ENCODE assay signal across 23 mouse cellular contexts in the genomic region with DNA sequence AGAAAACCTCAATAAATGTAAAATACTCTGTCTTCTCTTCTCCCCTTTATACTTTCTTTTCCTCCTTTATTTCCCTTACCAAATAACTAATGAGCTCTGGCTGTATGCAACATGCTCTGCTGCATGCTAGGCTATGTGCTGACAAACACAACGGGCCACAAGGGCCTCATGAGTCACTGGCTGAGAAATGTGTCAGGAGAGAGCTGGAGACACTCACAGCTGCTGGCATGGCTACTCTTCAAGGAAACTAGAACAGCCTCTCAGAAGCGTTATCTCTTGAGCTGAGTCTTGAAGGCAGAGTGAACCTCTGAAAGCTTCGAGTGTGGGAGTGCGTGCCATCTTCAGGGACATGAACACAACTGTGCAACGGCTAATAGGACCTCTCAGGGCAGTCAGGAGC.
A peak's percentile ranks its signal among the peaks of the same experiment; 100 is the strongest.
DNase-seq lines count a peak whose midpoint lies in the region; ATAC-seq and TF ChIP-seq lines count a peak whose summit lies in the region.
"Had no signal": no experiment of that assay in that cellular context is flagged by ENCODE, and none has a peak within 500 bp of the region (broad histone marks: within the 10 kb centered on the region; RNA-seq: fewer than 3 reads in every experiment).

No protein-coding gene starts in this region.

- peak; percentile 2 for DNase-seq in lung, postnatal 36 days
- DNase-seq in lung, postnatal 25 days (ENCODE audit: low spot score), result no peak
- peak; percentile 82 for DNase-seq in NIH3T3 (ENCODE audit: low read depth)
- peak; percentile 7 for DNase-seq in adrenal gland, postnatal 10 days
- DNase-seq in fibroblast of lung, adult 2 months (ENCODE audit: low read depth), result peak; percentile 30
- DNase-seq in layer of hippocampus, postnatal 10 days (ENCODE audit: low spot score in 2 of 2), result no peak
- no peak for DNase-seq in forebrain, postnatal 0 days
- DNase-seq: cerebellum, adult 2 months; cerebellum, postnatal 25 days; embryo, embryonic 11 days; gastrocnemius, postnatal 25 days; heart, adult 2 months; heart, postnatal 36 days; kidney, adult 11 months; kidney, postnatal 14 days; layer of hippocampus, postnatal 36 days; lung, embryonic 14.5 days had no signal

- H3K9me3 ChIP-seq in forebrain, postnatal 0 days (ENCODE audit: low read length), result no peaks in the 10 kb centered on the region
- H3K9me3 ChIP-seq: embryonic facial prominence, embryonic 13.5 days; hindbrain, embryonic 13.5 days; neural tube, embryonic 15.5 days had no signal

- no peaks in the 10 kb centered on the region for H3K4me1 ChIP-seq in forebrain, postnatal 0 days (ENCODE audit: insufficient read depth)
- H3K4me1 ChIP-seq: embryonic facial prominence, embryonic 13.5 days; hindbrain, embryonic 13.5 days; neural tube, embryonic 15.5 days had no signal

- no peak for TF ChIP-seq CTCF in forebrain, postnatal 0 days (IDR thresholded peaks at IDR 0.05; ENCODE audit: low read depth)

- H3K4me3 ChIP-seq in forebrain, postnatal 0 days (ENCODE audit: low read depth, low read length), result no peak overlapping the region
- H3K4me3 ChIP-seq: embryonic facial prominence, embryonic 13.5 days; heart, adult 2 months; hindbrain, embryonic 13.5 days; neural tube, embryonic 15.5 days had no signal

- H3K27ac ChIP-seq in forebrain, postnatal 0 days (ENCODE audit: low read depth, low read length), result no peak overlapping the region
- H3K27ac ChIP-seq: embryonic facial prominence, embryonic 13.5 days; heart, adult 2 months; hindbrain, embryonic 13.5 days; liver, embryonic 14.5 days; neural tube, embryonic 15.5 days had no signal

- no peak for ATAC-seq in forebrain, postnatal 0 days
- ATAC-seq: forebrain, embryonic 14.5 days had no signal

- no peaks in the 10 kb centered on the region for H3K27me3 ChIP-seq in forebrain, postnatal 0 days (ENCODE audit: insufficient read depth, low read length)
- H3K27me3 ChIP-seq: embryonic facial prominence, embryonic 13.5 days; hindbrain, embryonic 13.5 days; neural tube, embryonic 15.5 days had no signal

- H3K4me2 ChIP-seq in forebrain, postnatal 0 days (ENCODE audit: low read depth), result no peak overlapping the region
- H3K4me2 ChIP-seq: embryonic facial prominence, embryonic 13.5 days; hindbrain, embryonic 13.5 days; lung, embryonic 14.5 days; midbrain, embryonic 11.5 days; neural tube, embryonic 15.5 days had no signal

- H3K9ac ChIP-seq in forebrain, postnatal 0 days, result no peak overlapping the region
- H3K9ac ChIP-seq: embryonic facial prominence, embryonic 13.5 days; hindbrain, embryonic 13.5 days; liver, embryonic 14.5 days; lung, embryonic 14.5 days; neural tube, embryonic 15.5 days had no signal

- no peaks in the 10 kb centered on the region for H3K36me3 ChIP-seq in forebrain, postnatal 0 days (ENCODE audit: insufficient read depth)
- H3K36me3 ChIP-seq: embryonic facial prominence, embryonic 13.5 days; hindbrain, embryonic 13.5 days; neural tube, embryonic 15.5 days had no signal

- WGBS in forebrain, postnatal 0 days, result 84% methylated on average over 5 of the region's 5 CpGs

Comparison
In these comparisons a context has a peak if more than half of its experiments do, and no peak if none do; other contexts are left out.
1. DNase-seq: peak in lung, postnatal 36 days (single experiment), NIH3T3 (single experiment), adrenal gland, postnatal 10 days (single experiment) and fibroblast of lung, adult 2 months (single experiment); none in lung, postnatal 25 days (single experiment), layer of hippocampus, postnatal 10 days (0 of 2) and forebrain, postnatal 0 days (single experiment).